Comparison of ENCODE assay signal across 19 mouse cellular contexts in genomic region chr2:6396626-6397146, GRCm38 (mm10).
DNase-seq lines count a peak whose midpoint lies in the region; ATAC-seq and TF ChIP-seq lines count a peak whose summit lies in the region.
"Had no signal": no experiment of that assay in that cellular context is flagged by ENCODE, and none has a peak within 500 bp of the region (broad histone marks: within the 10 kb centered on the region; RNA-seq: fewer than 3 reads in every experiment).

No protein-coding gene starts in this region.

- no peak overlapping the region for H3K9ac ChIP-seq in intestine, embryonic 16.5 days (ENCODE audit: low read depth, low read length)
- H3K9ac ChIP-seq in intestine, postnatal 0 days (ENCODE audit: low read depth, low read length) = no peak overlapping the region
- no peak overlapping the region for H3K9ac ChIP-seq in liver, embryonic 14.5 days (replicated peaks)
- H3K9ac ChIP-seq in liver, embryonic 11.5 days (ENCODE audit: low read depth, low read length) = no peak overlapping the region
- no peak overlapping the region for H3K9ac ChIP-seq in midbrain, embryonic 15.5 days
- H3K9ac ChIP-seq: hindbrain, embryonic 12.5 days; liver, embryonic 13.5 days; midbrain, embryonic 13.5 days; neural tube, embryonic 13.5 days had no signal

- H3K27me3 ChIP-seq in intestine, embryonic 16.5 days (replicated peaks; ENCODE audit: control insufficient read depth, insufficient read depth, low read length) = no peaks in the 10 kb centered on the region
- H3K27me3 ChIP-seq in intestine, postnatal 0 days (replicated peaks; ENCODE audit: control insufficient read depth, insufficient read depth, low read length) = no peaks in the 10 kb centered on the region
- H3K27me3 ChIP-seq in liver, embryonic 14.5 days (ENCODE audit: control insufficient read depth, insufficient read depth, low read length) = no peaks in the 10 kb centered on the region
- H3K27me3 ChIP-seq in liver, embryonic 11.5 days (replicated peaks; ENCODE audit: control insufficient read depth, insufficient read depth, low read length) = no peaks in the 10 kb centered on the region
- no peaks in the 10 kb centered on the region for H3K27me3 ChIP-seq in midbrain, embryonic 15.5 days (replicated peaks)
- H3K27me3 ChIP-seq: hindbrain, embryonic 12.5 days; liver, embryonic 13.5 days; midbrain, embryonic 13.5 days; neural tube, embryonic 13.5 days had no signal

- H3K4me1 ChIP-seq in intestine, embryonic 16.5 days (ENCODE audit: control insufficient read depth, insufficient read depth, low read length) = peaks cover 9% of the 10 kb centered on the region; the same call in 1 of the 2 replicates
- H3K4me1 ChIP-seq in intestine, postnatal 0 days (replicated peaks; ENCODE audit: control insufficient read depth, insufficient read depth, low read length) = no peaks in the 10 kb centered on the region
- H3K4me1 ChIP-seq in liver, embryonic 14.5 days (replicated peaks; ENCODE audit: control insufficient read depth in 2 of 2, insufficient read depth in 2 of 2, low read length in 1 of 2) = peaks cover 0 to 17% of the 10 kb centered on the region in 2 experiments; a peak in 3 of 4 replicates
- H3K4me1 ChIP-seq in liver, embryonic 11.5 days (replicated peaks; ENCODE audit: control insufficient read depth, insufficient read depth, low read length) = peaks cover 20% of the 10 kb centered on the region
- H3K4me1 ChIP-seq in midbrain, embryonic 15.5 days = 0 out of 2 replicates have a peak, but pooled peaks cover 4% of the 10 kb centered on the region
- H3K4me1 ChIP-seq: embryonic facial prominence, embryonic 10.5 days; limb, embryonic 10.5 days; neural tube, embryonic 13.5 days had no signal

- H3K4me2 ChIP-seq in intestine, embryonic 16.5 days (ENCODE audit: low read depth, low read length) = no peak overlapping the region
- no peak overlapping the region for H3K4me2 ChIP-seq in intestine, postnatal 0 days (replicated peaks; ENCODE audit: low read depth)
- H3K4me2 ChIP-seq in liver, embryonic 14.5 days (ENCODE audit: low read depth) = no peak overlapping the region
- H3K4me2 ChIP-seq in liver, embryonic 11.5 days = no peak overlapping the region
- no peak overlapping the region for H3K4me2 ChIP-seq in midbrain, embryonic 15.5 days
- H3K4me2 ChIP-seq: hindbrain, embryonic 12.5 days; midbrain, embryonic 13.5 days; neural tube, embryonic 13.5 days had no signal

- no peak for TF ChIP-seq EP300 in liver, embryonic 14.5 days (IDR thresholded peaks at IDR 0.05; ENCODE audit: low read depth)

- TF ChIP-seq CTCF in intestine, postnatal 0 days (IDR thresholded peaks at IDR 0.05; ENCODE audit: low read depth) = no peak
- no peak for TF ChIP-seq CTCF in liver, embryonic 14.5 days (IDR thresholded peaks at IDR 0.05; ENCODE audit: low read depth)

- WGBS in intestine, embryonic 16.5 days = 61% methylated on average over 1 of the region's 1 CpGs
- 64% methylated on average over 1 of the region's 1 CpGs for WGBS in intestine, postnatal 0 days
- 53% methylated on average over 1 of the region's 1 CpGs for WGBS in liver, embryonic 14.5 days (ENCODE audit: insufficient replicate concordance)
- WGBS in liver, embryonic 11.5 days = 65% methylated on average over 1 of the region's 1 CpGs
- WGBS in midbrain, embryonic 15.5 days = 87% methylated on average over 1 of the region's 1 CpGs

- no peak overlapping the region for H3K4me3 ChIP-seq in intestine, embryonic 16.5 days (ENCODE audit: low read length)
- no peak overlapping the region for H3K4me3 ChIP-seq in intestine, postnatal 0 days (ENCODE audit: low read depth, low read length)
- H3K4me3 ChIP-seq in liver, embryonic 14.5 days (ENCODE audit: insufficient read depth in 1 of 2, low read depth in 2 of 2, low read length in 2 of 2) = no peak overlapping the region
- H3K4me3 ChIP-seq in liver, embryonic 11.5 days (ENCODE audit: low read depth, low read length) = no peak overlapping the region
- no peak overlapping the region for H3K4me3 ChIP-seq in midbrain, embryonic 15.5 days
- H3K4me3 ChIP-seq: embryonic facial prominence, embryonic 10.5 days; hindbrain, embryonic 12.5 days; limb, embryonic 10.5 days; liver, embryonic 13.5 days; midbrain, embryonic 13.5 days; neural tube, embryonic 13.5 days had no signal

- H3K9me3 ChIP-seq in intestine, embryonic 16.5 days (ENCODE audit: control insufficient read depth, low read length) = no peaks in the 10 kb centered on the region
- H3K9me3 ChIP-seq in intestine, postnatal 0 days (ENCODE audit: control insufficient read depth) = no peaks in the 10 kb centered on the region
- no peaks in the 10 kb centered on the region for H3K9me3 ChIP-seq in liver, embryonic 14.5 days (ENCODE audit: control insufficient read depth, low read length)
- H3K9me3 ChIP-seq in liver, embryonic 11.5 days (ENCODE audit: control insufficient read depth, low read length) = no peaks in the 10 kb centered on the region
- no peaks in the 10 kb centered on the region for H3K9me3 ChIP-seq in midbrain, embryonic 15.5 days
- H3K9me3 ChIP-seq: embryonic facial prominence, embryonic 10.5 days; hindbrain, embryonic 12.5 days; limb, embryonic 10.5 days; liver, embryonic 13.5 days; midbrain, embryonic 13.5 days; neural tube, embryonic 13.5 days had no signal

- DNase-seq in liver, embryonic 14.5 days (ENCODE audit: low read depth in 3 of 3, low spot score in 3 of 3) = no peak
- DNase-seq in liver, embryonic 11.5 days (ENCODE audit: low spot score) = no peak
- peak; percentile 46 for DNase-seq in A20 (ENCODE audit: low read depth, low spot score)
- peak; percentile 74 for DNase-seq in Muller cell, postnatal 12 days (ENCODE audit: inconsistent ontology term)
- DNase-seq: adrenal gland, postnatal 36 days; cerebellum, adult 2 months; kidney, postnatal 4 days; layer of hippocampus, adult 9-11 months; liver, embryonic 13.5 days; right cerebral cortex, adult 18-20 months; thymus, postnatal 14 days had no signal

- ATAC-seq in intestine, embryonic 16.5 days = no peak
- ATAC-seq in intestine, postnatal 0 days = no peak
- 0 out of 2 replicates have a peak, but pooled peaks have one; percentile 34 for ATAC-seq in liver, embryonic 14.5 days (ENCODE audit: insufficient read depth)
- ATAC-seq in liver, embryonic 11.5 days (replicated peaks; ENCODE audit: low FRiP score) = no peak
- ATAC-seq in midbrain, embryonic 15.5 days (replicated peaks) = no peak
- ATAC-seq: midbrain, embryonic 13.5 days had no signal

- 0 out of 2 replicates have a peak overlapping the region, but pooled peaks have one; percentile 21 for H3K27ac ChIP-seq in intestine, embryonic 16.5 days (ENCODE audit: low read length)
- H3K27ac ChIP-seq in intestine, postnatal 0 days (ENCODE audit: low read depth, low read length) = no peak overlapping the region
- H3K27ac ChIP-seq in liver, embryonic 14.5 days = no peak overlapping the region
- no peak overlapping the region for H3K27ac ChIP-seq in liver, embryonic 11.5 days (ENCODE audit: low read depth, low read length)
- no peak overlapping the region for H3K27ac ChIP-seq in midbrain, embryonic 15.5 days
- H3K27ac ChIP-seq: embryonic facial prominence, embryonic 10.5 days; hindbrain, embryonic 12.5 days; limb, embryonic 10.5 days; liver, embryonic 13.5 days; midbrain, embryonic 13.5 days; neural tube, embryonic 13.5 days had no signal

- no peaks in the 10 kb centered on the region for H3K36me3 ChIP-seq in intestine, embryonic 16.5 days (ENCODE audit: control insufficient read depth, insufficient read depth, low read length)
- no peaks in the 10 kb centered on the region for H3K36me3 ChIP-seq in intestine, postnatal 0 days (ENCODE audit: control insufficient read depth, insufficient read depth)
- no peaks in the 10 kb centered on the region for H3K36me3 ChIP-seq in liver, embryonic 14.5 days (replicated peaks; ENCODE audit: control insufficient read depth, insufficient read depth, low read depth)
- H3K36me3 ChIP-seq in liver, embryonic 11.5 days (ENCODE audit: control insufficient read depth, insufficient read depth, low read length) = peaks cover 2% of the 10 kb centered on the region; the same call in 1 of the 2 replicates
- no peaks in the 10 kb centered on the region for H3K36me3 ChIP-seq in midbrain, embryonic 15.5 days (replicated peaks)
- H3K36me3 ChIP-seq: hindbrain, embryonic 12.5 days had no signal

Comparison
In these comparisons a context has a peak if more than half of its experiments do, and no peak if none do; other contexts are left out.
1. DNase-seq: peak in A20 (single experiment) and Muller cell, postnatal 12 days (single experiment); none in liver, embryonic 14.5 days (0 of 3) and liver, embryonic 11.5 days (single experiment).